Mouse (Mus musculus) heart, postnatal 0 days (tissue): ENCODE measurements at regions not wholly inside any gene's neighbourhood (a gene's known extent, or its start where the extent isn't known, plus 50 kb on each side); places are given as distances from the start of the nearest gene placed in this dataset.

Experiments used
- ATAC-seq: fragments of 200-750 bp; cut with Nextera tagmentation; 2 replicates; pipeline ENCODE4 v1.8.0; 2017; ENCODE audit warnings: low read depth, moderate number of reproducible peaks, moderate library complexity; ENCODE audit not compliant: insufficient read depth
- DNase-seq: peaks from one replicate; pipeline ENCODE4 v3.0.0-alpha.2; 2016; ENCODE audit warnings: low spot score
- H3K27ac ChIP-seq: fragments of 300-500 bp; sonication (generic); 2 replicates; pipeline ENCODE4 v1.5.1; 2014; ENCODE audit warnings: low read depth, mild to moderate bottlenecking
- H3K27me3 ChIP-seq: fragments of 300-500 bp; sonication (generic); 2 replicates; pipeline ENCODE4 v1.6.1; 2014; ENCODE audit warnings: low read length, mixed read lengths; ENCODE audit not compliant: control insufficient read depth, insufficient read depth
- H3K36me3 ChIP-seq: fragments of 300-500 bp; sonication (generic); replicated peaks from 2 replicates; pipeline ENCODE4 v1.6.1; 2014; ENCODE audit warnings: low read length, mixed read lengths; ENCODE audit not compliant: control insufficient read depth, insufficient read depth
- H3K4me1 ChIP-seq: fragments of 300-500 bp; sonication (generic); 2 replicates; pipeline ENCODE4 v1.6.1; 2014; ENCODE audit warnings: antibody characterized with exemption; ENCODE audit not compliant: control insufficient read depth, insufficient read depth
- H3K4me2 ChIP-seq: fragments of 300-500 bp; sonication (generic); 2 replicates; pipeline ENCODE4 v1.6.1; 2014; ENCODE audit warnings: low read depth, mild to moderate bottlenecking, low read length, moderate library complexity
- H3K4me3 ChIP-seq: fragments of 300-500 bp; sonication (generic); 2 replicates; pipeline ENCODE4 v1.5.1; 2014; ENCODE audit warnings: low read depth, low read length
- H3K9ac ChIP-seq: fragments of 300-500 bp; sonication (generic); replicated peaks from 2 replicates; pipeline ENCODE4 v1.6.1; 2014; ENCODE audit warnings: low read depth, low read length, mixed read lengths
- H3K9me3 ChIP-seq: fragments of 300-500 bp; sonication (generic); replicated peaks from 2 replicates; pipeline ENCODE4 v1.6.1; 2016; ENCODE audit warnings: low read length; ENCODE audit not compliant: control insufficient read depth
- CTCF ChIP-seq: IDR thresholded peaks from 2 replicates; pipeline ENCODE4 v1.5.1; 2016; ENCODE audit warnings: antibody characterized with exemption, control low read depth, low read depth
- EP300 ChIP-seq: IDR thresholded peaks from 2 replicates; pipeline ENCODE4 v1.6.1; 2016; ENCODE audit warnings: antibody characterized with exemption, low read depth
- WGBS: fragments of 180-500 bp; shearing (Covaris S2); extraction: QIAGEN DNeasy Blood & Tissue Kit; methylation state at CpG from one replicate; pipeline ENCODE4 v1.1.7; 2014; 5-methylcytosine and 5-hydroxymethylcytosine counted together

DNA sequence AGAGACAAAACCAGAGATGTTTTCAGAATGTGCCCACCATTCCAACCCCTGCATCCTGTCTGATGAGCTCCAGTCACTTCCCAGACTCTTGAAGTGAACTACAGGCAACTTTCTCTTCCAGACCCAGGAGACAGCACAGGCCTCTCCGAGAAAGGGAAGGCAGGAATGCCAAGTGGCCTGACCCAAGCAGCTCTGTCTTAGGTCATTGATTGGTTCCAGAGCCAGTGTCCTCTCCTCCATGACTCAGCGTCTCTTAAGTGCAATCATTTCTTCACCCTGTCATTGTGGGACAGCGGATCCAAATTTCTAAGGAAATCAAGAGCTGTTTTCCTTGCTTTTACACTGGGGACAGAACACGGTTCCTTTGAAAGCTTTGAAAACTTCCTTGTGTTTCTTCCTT, 329.2 kb upstream of the Nfe2l3 start:
- Histone ChIP-seq H3K9me3 (no peaks in the 10 kb centered on the region), H3K4me1 (0 out of 2 replicates have a peak, but pooled peaks cover under 1% of the 10 kb centered on the region), H3K9ac (no peak overlapping the region), H3K4me3 (no peak overlapping the region), H3K27me3 (no peaks in the 10 kb centered on the region), H3K4me2 (no peak overlapping the region), H3K27ac (no peak overlapping the region), H3K36me3 (no peaks in the 10 kb centered on the region)
- 52% methylated on average over 4 of the region's 4 CpGs for WGBS
- no peak for TF ChIP-seq EP300
- DNase-seq (no peak), ATAC-seq (no peak)

DNA sequence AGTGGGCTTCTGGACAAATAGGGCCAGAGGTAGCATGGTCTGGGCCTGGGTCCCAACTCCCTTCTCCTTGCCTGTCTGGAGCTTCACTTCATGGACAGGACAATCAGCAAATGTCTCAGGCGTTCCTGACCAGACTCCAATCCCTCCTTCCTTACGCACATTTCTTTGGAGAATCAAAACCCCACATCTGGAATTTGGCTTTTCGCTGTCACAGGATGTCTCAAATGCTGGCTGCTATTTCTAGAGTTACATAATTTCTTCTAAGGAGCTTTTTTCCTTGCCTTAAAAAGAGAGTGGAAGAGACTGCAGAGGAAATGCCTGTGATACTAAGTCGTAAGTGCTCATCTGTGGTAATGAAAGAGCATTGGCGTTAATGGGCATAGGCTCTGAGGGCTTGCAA, 328.1 kb upstream of the Nfe2l3 start:
- Histone ChIP-seq H3K27me3 (no peaks in the 10 kb centered on the region), H3K36me3 (no peaks in the 10 kb centered on the region), H3K4me2 (no peak overlapping the region), H3K9me3 (no peaks in the 10 kb centered on the region), H3K27ac (peak overlapping the region; percentile 65), H3K9ac (no peak overlapping the region), H3K4me1 (0 out of 2 replicates have a peak, but pooled peaks cover 7% of the 10 kb centered on the region), H3K4me3 (no peak overlapping the region)
- TF ChIP-seq CTCF (no peak), EP300 (no peak)
- no peak for DNase-seq
- ATAC-seq = no peak
- WGBS = 58% methylated on average over 5 of the region's 5 CpGs

DNA sequence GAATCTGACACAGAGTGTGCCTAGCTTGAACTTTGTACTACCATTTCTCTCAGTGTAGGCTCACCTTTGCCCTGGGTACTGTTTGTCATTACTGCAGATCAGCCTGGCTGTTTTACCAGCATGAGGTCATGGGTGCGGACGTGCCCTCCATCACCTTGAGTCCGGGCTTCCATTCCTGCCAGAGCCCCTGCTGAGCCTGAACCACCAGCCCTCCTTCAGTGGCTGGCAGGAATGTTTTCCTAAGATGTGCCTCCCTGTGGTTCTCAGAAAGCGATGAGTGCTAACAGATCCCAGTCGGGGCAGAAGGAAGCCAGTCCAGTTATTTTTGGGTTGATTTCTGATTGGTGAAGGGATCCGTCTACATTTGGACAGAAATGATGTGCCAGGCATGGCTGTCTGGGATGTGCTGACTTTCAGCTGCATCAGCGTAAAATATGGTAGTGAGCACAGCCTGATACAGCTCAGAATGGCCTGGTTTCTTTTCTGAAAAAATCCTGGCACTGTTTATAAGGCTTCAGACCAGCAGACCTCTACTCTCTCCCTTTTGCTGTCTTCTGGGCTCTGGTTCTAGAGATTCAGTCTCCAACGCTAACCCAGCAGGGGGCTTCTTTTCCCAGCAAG, 324.0 kb upstream of the Nfe2l3 start:
- Histone ChIP-seq H3K4me1 (0 out of 2 replicates have a peak, but pooled peaks cover 7% of the 10 kb centered on the region), H3K9ac (no peak overlapping the region), H3K9me3 (no peaks in the 10 kb centered on the region), H3K27ac (0 out of 2 replicates have a peak overlapping the region, but pooled peaks have one; percentile 17), H3K36me3 (no peaks in the 10 kb centered on the region), H3K4me3 (no peak overlapping the region), H3K4me2 (no peak overlapping the region), H3K27me3 (no peaks in the 10 kb centered on the region)
- ATAC-seq (no peak), DNase-seq (no peak)
- 23% methylated on average over 8 of the region's 8 CpGs for WGBS
- TF ChIP-seq EP300 (no peak), CTCF (no peak)

DNA sequence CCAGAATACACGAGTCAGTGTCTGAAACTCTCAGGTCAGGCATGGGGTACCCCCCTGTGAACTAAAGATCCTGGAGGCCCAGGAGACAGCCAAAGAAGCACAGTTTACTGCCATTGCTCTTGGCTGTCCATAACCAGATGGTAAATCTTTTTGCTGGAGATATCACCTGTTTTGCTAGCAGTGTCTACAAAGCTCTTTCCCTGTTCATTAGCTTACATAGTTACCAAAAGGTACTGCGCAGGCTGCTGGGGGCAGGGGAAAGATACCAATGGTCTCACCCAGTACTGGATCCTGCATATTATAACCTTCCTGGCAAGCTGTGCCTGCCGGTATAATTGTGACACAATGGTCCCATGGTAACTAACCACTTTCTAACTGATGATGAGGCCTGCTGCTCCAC, 321.9 kb upstream of the Nfe2l3 start:
- no peak overlapping the region for H3K9ac ChIP-seq
- no peak for ATAC-seq
- H3K4me3 ChIP-seq = no peak overlapping the region
- TF ChIP-seq CTCF (no peak), EP300 (no peak)
- no peaks in the 10 kb centered on the region for H3K27me3 ChIP-seq
- H3K4me1 ChIP-seq = 0 out of 2 replicates have a peak, but pooled peaks cover 7% of the 10 kb centered on the region
- H3K27ac ChIP-seq = no peak overlapping the region
- H3K4me2 ChIP-seq = no peak overlapping the region
- WGBS = 95% methylated on average over 3 of the region's 3 CpGs
- no peaks in the 10 kb centered on the region for H3K36me3 ChIP-seq
- DNase-seq = no peak
- no peaks in the 10 kb centered on the region for H3K9me3 ChIP-seq

DNA sequence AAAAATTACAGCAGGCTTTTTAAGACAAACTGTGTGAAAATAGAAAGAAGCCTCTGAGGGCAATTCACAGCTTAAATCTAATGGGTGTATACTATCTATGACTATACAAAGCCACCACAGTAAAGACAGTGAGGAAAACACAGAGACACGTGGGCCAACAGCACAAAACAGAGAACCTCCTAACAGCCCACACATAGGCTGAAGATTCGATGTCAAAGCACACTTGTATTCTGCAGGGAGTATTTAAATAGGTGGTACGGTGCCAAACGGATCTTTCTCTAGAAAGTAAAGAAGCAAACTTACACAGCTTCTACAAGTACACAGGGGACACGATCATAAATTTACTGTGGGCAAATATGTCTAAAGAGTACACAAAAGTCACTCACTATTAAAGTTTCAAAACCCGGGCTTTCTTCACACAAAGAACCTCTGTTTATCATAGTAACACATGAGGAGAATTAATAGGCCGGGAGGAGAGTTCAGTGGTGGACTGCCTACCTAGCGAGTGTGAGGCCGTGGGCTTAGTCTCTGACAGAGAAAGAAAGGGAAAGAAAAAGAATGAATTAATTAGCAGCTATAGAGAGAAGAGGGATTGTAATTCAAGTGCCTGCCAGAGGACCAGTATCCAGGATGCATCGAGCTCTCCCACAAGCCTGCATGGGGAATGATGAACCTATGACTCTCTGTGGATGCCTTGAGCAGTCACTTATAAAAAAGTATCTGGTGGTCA, 317.7 kb upstream of the Nfe2l3 start:
- H3K27me3 ChIP-seq = no peaks in the 10 kb centered on the region
- ATAC-seq = no peak
- H3K27ac ChIP-seq = no peak overlapping the region
- H3K36me3 ChIP-seq = no peaks in the 10 kb centered on the region
- 83% methylated on average over 10 of the region's 10 CpGs for WGBS
- no peak overlapping the region for H3K9ac ChIP-seq
- H3K4me1 ChIP-seq = no peaks in the 10 kb centered on the region
- no peak for DNase-seq
- no peak overlapping the region for H3K4me3 ChIP-seq
- H3K9me3 ChIP-seq = no peaks in the 10 kb centered on the region
- H3K4me2 ChIP-seq = no peak overlapping the region
- TF ChIP-seq CTCF = no peak
- no peak for TF ChIP-seq EP300
